Mouse (Mus musculus) bone marrow macrophage, adult 2 months (primary cell): ENCODE results near the gene Gcn1l1. TPM values are rescaled to one million over a fixed set of nuclear protein-coding genes. Genes with fewer than 3 reads are reported as not detected.

Source experiments
- H3K27ac ChIP-seq: 2 replicates; pipeline ENCODE4 v1.5.1; 2012; ENCODE audit warnings: low read depth, low read length; ENCODE audit not compliant: insufficient read depth
- H3K4me1 ChIP-seq: 2 replicates; pipeline ENCODE4 v1.6.1; 2012; ENCODE audit warnings: low read length; ENCODE audit not compliant: control insufficient read depth, insufficient read depth
- H3K4me3 ChIP-seq: 2 replicates; pipeline ENCODE4 v1.5.1; 2012; ENCODE audit warnings: mild to moderate bottlenecking, low read length, moderate library complexity; ENCODE audit not compliant: insufficient read depth
- CTCF ChIP-seq: IDR thresholded peaks from 2 replicates; pipeline ENCODE4 v1.5.1; 2012; ENCODE audit warnings: low read depth, mild to moderate bottlenecking, low read length, moderate library complexity
- POLR2A ChIP-seq: IDR thresholded peaks from 2 replicates; pipeline ENCODE4 v1.6.1; 2012; ENCODE audit warnings: mild to moderate bottlenecking, low read depth, low read length, borderline replicate concordance
- polyA plus RNA-seq: library from polyadenylated mRNA; stranded (reverse); fragments of >200 nt; gene quantifications from 2 replicates; pipeline ENCODE4 v1.2.4, GENCODE M21; 2012; ENCODE audit not compliant: missing spikeins, insufficient read depth, insufficient read length

Gene Gcn1l1
- polyA plus RNA-seq, 1 experiment: 20.3 TPM

- TF ChIP-seq POLR2A (no peak), CTCF (no peak)
- peak overlapping the region; percentile 14; the same call in 1 of the 2 replicates for H3K4me3 ChIP-seq
- H3K4me1 ChIP-seq: peaks cover 78% of the 10 kb centered on the region
- peak overlapping the region; percentile 85 for H3K27ac ChIP-seq
Observed at GRCm38 (mm10) chr5:115534856-115535255, 30.2 kb upstream of the Gcn1l1 start.

GRCm38 (mm10) chr5:115535635-115536034 is 29.4 kb upstream of the Gcn1l1 start:
- Histone ChIP-seq H3K4me3 (peak overlapping the region; percentile 32), H3K4me1 (peaks cover 73% of the 10 kb centered on the region), H3K27ac (peak overlapping the region; percentile 85)
- TF ChIP-seq CTCF (no peak), POLR2A (no peak)

- peak overlapping the region; percentile 28 for H3K4me3 ChIP-seq
- TF ChIP-seq CTCF: no peak
- H3K4me1 ChIP-seq: peaks cover 74% of the 10 kb centered on the region
- H3K27ac ChIP-seq: peak overlapping the region; percentile 59
Observed at GRCm38 (mm10) chr5:115538017-115538692, 26.9 kb upstream of the Gcn1l1 start.

GRCm38 (mm10) chr5:115538693-115539043 is 26.4 kb upstream of the Gcn1l1 start:
- Histone ChIP-seq H3K4me1 (peaks cover 74% of the 10 kb centered on the region), H3K4me3 (peak overlapping the region; percentile 28), H3K27ac (peak overlapping the region; percentile 59)
- TF ChIP-seq POLR2A (no peak), CTCF (peak; percentile 80)

- no peak for TF ChIP-seq POLR2A
- no peak for TF ChIP-seq CTCF
- no peak overlapping the region; the same call in 1 of the 2 replicates for H3K4me3 ChIP-seq
- H3K27ac ChIP-seq: peak overlapping the region; percentile 7; the same call in 1 of the 2 replicates
- H3K4me1 ChIP-seq: peaks cover 42% of the 10 kb centered on the region
Observed at GRCm38 (mm10) chr5:115542635-115543384, 22.2 kb upstream of the Gcn1l1 start.

GRCm38 (mm10) chr5:115543509-115544253 is 21.4 kb upstream of the Gcn1l1 start:
- Histone ChIP-seq H3K4me1 (peaks cover 35% of the 10 kb centered on the region), H3K4me3 (no peak overlapping the region; the same call in 1 of the 2 replicates), H3K27ac (no peak overlapping the region)
- no peak for TF ChIP-seq POLR2A
- no peak for TF ChIP-seq CTCF

- TF ChIP-seq POLR2A (no peak), CTCF (no peak)
- peaks cover 30% of the 10 kb centered on the region for H3K4me1 ChIP-seq
- H3K27ac ChIP-seq: no peak overlapping the region
- H3K4me3 ChIP-seq: no peak overlapping the region
Observed at GRCm38 (mm10) chr5:115544655-115545185, 20.3 kb upstream of the Gcn1l1 start.

- TF ChIP-seq POLR2A: no peak
- no peak for TF ChIP-seq CTCF
Observed at GRCm38 (mm10) chr5:115545636-115546035, 19.4 kb upstream of the Gcn1l1 start.

GRCm38 (mm10) chr5:115546536-115546935 is 18.5 kb upstream of the Gcn1l1 start:
- Histone ChIP-seq H3K4me1 (peaks cover 22% of the 10 kb centered on the region), H3K27ac (no peak overlapping the region), H3K4me3 (no peak overlapping the region)
- TF ChIP-seq POLR2A: no peak
- TF ChIP-seq CTCF: no peak

More at GRCm38 (mm10) chr5:115545636-115546035, 19.4 kb upstream of the Gcn1l1 start:
- Histone ChIP-seq H3K27ac (no peak overlapping the region), H3K4me3 (no peak overlapping the region), H3K4me1 (peaks cover 30% of the 10 kb centered on the region)

- H3K4me3 ChIP-seq: no peak overlapping the region
- TF ChIP-seq POLR2A: no peak
- TF ChIP-seq CTCF: no peak
- peaks cover 19% of the 10 kb centered on the region for H3K4me1 ChIP-seq
- no peak overlapping the region for H3K27ac ChIP-seq
Observed at GRCm38 (mm10) chr5:115547014-115547413, 18.0 kb upstream of the Gcn1l1 start.
